Mouse (Mus musculus) mammary gland, adult 2 months (tissue): ENCODE measurements around the gene Pomc. TPM values are rescaled to one million over a fixed set of nuclear protein-coding genes. Genes with fewer than 3 reads are reported as not detected.

Source experiments
- polyA plus RNA-seq: library from polyadenylated mRNA; depleted of rRNA; stranded (reverse); fragments of >200 nt; gene quantifications from 2 replicates; pipeline ENCODE4 v1.2.3, GENCODE M21; 2012; ENCODE audit warnings: low replicate concordance; rRNA removed

The Pomc gene
- 0.49 and 0.60 TPM in 2 replicates for polyA plus RNA-seq

DNA sequence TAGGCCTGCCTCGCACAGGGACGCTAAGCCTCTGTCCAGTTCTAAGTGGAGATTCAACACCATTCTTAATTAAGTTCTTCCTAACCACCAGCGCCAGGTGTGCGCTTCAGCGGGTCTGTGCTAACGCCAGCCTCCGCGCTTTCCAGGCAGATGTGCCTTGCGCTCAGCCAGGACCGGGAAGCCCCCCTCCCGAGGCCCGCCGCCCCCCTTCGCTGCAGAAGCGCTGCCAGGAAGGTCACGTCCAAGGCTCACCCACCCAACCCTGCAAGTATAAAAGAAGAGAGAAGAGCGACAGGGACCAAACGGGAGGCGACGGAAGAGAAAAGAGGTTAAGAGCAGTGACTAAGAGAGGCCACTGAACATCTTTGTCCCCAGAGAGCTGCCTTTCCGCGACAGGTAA lies at the start of gene Pomc:
Pomc (plus strand) TSS at position 301 of the 400 bp plus-strand sequence.

Other genes with a start within 250 kb of the Pomc start
- gene Dnmt3a, start 148.9 kb upstream of the Pomc start, polyA plus RNA-seq, result 15.0 and 20.5 TPM in 2 replicates
- 2.7 and 4.3 TPM in 2 replicates for gene Efr3b, start 84.0 kb downstream of the Pomc start, polyA plus RNA-seq
- 4.6 and 14.4 TPM in 2 replicates for gene Dnajc27, start 127.6 kb downstream of the Pomc start, polyA plus RNA-seq
- 22.3 and 23.5 TPM in 2 replicates for gene Adcy3, start 178.2 kb downstream of the Pomc start, polyA plus RNA-seq